Mouse (Mus musculus) kidney, adult 2 months (tissue): Measurements from ENCODE around the gene Chrna10.

ENCODE experiments used
- CTCF ChIP-seq: fragments of 200-500 bp; conservative IDR thresholded peaks from 2 replicates; pipeline ENCODE4 v1.5.1; 2011; ENCODE audit warnings: low read depth, mild to moderate bottlenecking, control low read depth, low read length, moderate library complexity, mixed read lengths; ENCODE audit not compliant: insufficient read depth, insufficient read length
- POLR2A ChIP-seq: fragments of 200-500 bp; IDR thresholded peaks from one replicate; pipeline ENCODE4 v1.6.1; 2011; ENCODE audit warnings: low read depth, low read length, control low read depth

DNA sequence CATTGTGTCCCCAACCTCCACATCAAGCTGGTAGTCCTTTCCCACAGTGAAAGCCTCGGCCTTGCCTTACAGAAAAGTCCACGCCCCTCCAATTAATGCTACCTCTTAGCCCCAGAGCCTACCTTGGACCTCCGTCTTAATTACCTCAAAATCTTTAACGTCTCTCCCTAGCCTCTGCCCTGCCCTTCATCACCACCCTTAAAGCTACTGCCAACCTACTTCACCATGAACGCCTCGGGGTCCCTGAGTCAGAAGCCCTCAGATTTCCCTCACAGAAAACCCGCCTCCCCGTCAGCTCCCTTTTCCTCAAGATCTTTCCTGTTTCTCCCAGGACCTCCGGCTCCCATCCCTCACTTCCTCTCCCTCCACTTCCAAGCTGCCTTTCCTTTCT, 52.0 kb downstream of the Chrna10 start:
- TF ChIP-seq POLR2A (no peak), CTCF (no peak)
